Mouse (Mus musculus) hindbrain, embryonic 14.5 days (tissue): ENCODE measurements around the gene Git2. TPM values are rescaled to one million over a fixed set of nuclear protein-coding genes. Genes with fewer than 3 reads are reported as not detected.

ENCODE experiments used
- ATAC-seq: fragments of 200-750 bp; cut with Nextera tagmentation; 2 replicates; pipeline ENCODE4 v1.8.0; 2017; ENCODE audit warnings: moderate number of reproducible peaks, mild to moderate bottlenecking, moderate TSS enrichment, moderate library complexity; ENCODE audit not compliant: low FRiP score
- DNase-seq: peaks from one replicate; pipeline ENCODE4 v3.0.0-alpha.2; 2015; ENCODE audit warnings: low spot score
- H3K27ac ChIP-seq: fragments of 300-500 bp; sonication (generic); 2 replicates; pipeline ENCODE4 v1.5.1; 2014; ENCODE audit warnings: mild to moderate bottlenecking, moderate library complexity
- H3K27me3 ChIP-seq: fragments of 300-500 bp; sonication (generic); 2 replicates; pipeline ENCODE4 v1.6.1; 2014; ENCODE audit warnings: mild to moderate bottlenecking, low read length, mixed read lengths; ENCODE audit not compliant: control insufficient read depth, insufficient read depth
- H3K36me3 ChIP-seq: fragments of 300-500 bp; sonication (generic); replicated peaks from 2 replicates; pipeline ENCODE4 v1.6.1; 2014; ENCODE audit not compliant: control insufficient read depth, insufficient read depth
- H3K4me1 ChIP-seq: fragments of 300-500 bp; sonication (generic); replicated peaks from 2 replicates; pipeline ENCODE4 v1.6.1; 2014; ENCODE audit warnings: antibody characterized with exemption, low read length, mixed read lengths; ENCODE audit not compliant: control insufficient read depth, insufficient read depth
- H3K4me2 ChIP-seq: fragments of 300-500 bp; sonication (generic); replicated peaks from 2 replicates; pipeline ENCODE4 v1.6.1; 2014; ENCODE audit warnings: mild to moderate bottlenecking, moderate library complexity
- H3K4me3 ChIP-seq: fragments of 300-500 bp; sonication (generic); replicated peaks from 2 replicates; pipeline ENCODE4 v1.5.1; 2014; ENCODE audit warnings: mild to moderate bottlenecking, low read length
- H3K9ac ChIP-seq: fragments of 300-500 bp; sonication (generic); 2 replicates; pipeline ENCODE4 v1.6.1; 2014
- H3K9me3 ChIP-seq: fragments of 300-500 bp; sonication (generic); 2 replicates; pipeline ENCODE4 v1.6.1; 2016; ENCODE audit warnings: low read length; ENCODE audit not compliant: control insufficient read depth
- WGBS: fragments of 180-500 bp; shearing (Covaris S2); extraction: QIAGEN DNeasy Blood & Tissue Kit; methylation state at CpG from one replicate; pipeline ENCODE4 v1.1.7; 2014; 5-methylcytosine and 5-hydroxymethylcytosine counted together
- polyA plus RNA-seq: library from polyadenylated mRNA; unstranded; fragments of >200 nt; fragmentation: Nextera tagmentation; extraction: Ambion mirVana; gene quantifications from 2 replicates; pipeline ENCODE4 v1.2.1, GENCODE M21; 2014

Gene Git2
- polyA plus RNA-seq, 1 experiment from 2014 or later: 45.1 TPM

- no peaks in the 10 kb centered on the region for H3K9me3 ChIP-seq
- no peak overlapping the region for H3K27ac ChIP-seq
- no peak overlapping the region for H3K9ac ChIP-seq
- H3K4me1 ChIP-seq: no peaks in the 10 kb centered on the region
- 86% methylated on average over 6 of the region's 6 CpGs for WGBS
- ATAC-seq (no peak), DNase-seq (no peak)
- peaks cover 96% of the 10 kb centered on the region for H3K36me3 ChIP-seq
- H3K27me3 ChIP-seq: no peaks in the 10 kb centered on the region
- H3K4me3 ChIP-seq: no peak overlapping the region
- no peak overlapping the region for H3K4me2 ChIP-seq
Observed at GRCm38 (mm10) chr5:114801841-114802240, 26.5 kb upstream of the Git2 start.

GRCm38 (mm10) chr5:114801049-114801448, 25.7 kb upstream of the Git2 start:
- DNase-seq (no peak), ATAC-seq (no peak)
- no peak overlapping the region for H3K4me2 ChIP-seq
- H3K9ac ChIP-seq: no peak overlapping the region
- H3K27me3 ChIP-seq: no peaks in the 10 kb centered on the region
- H3K27ac ChIP-seq: no peak overlapping the region
- no peaks in the 10 kb centered on the region for H3K9me3 ChIP-seq
- WGBS: 18% methylated on average over 8 of the region's 8 CpGs
- peaks cover 88% of the 10 kb centered on the region for H3K36me3 ChIP-seq
- no peak overlapping the region for H3K4me3 ChIP-seq
- H3K4me1 ChIP-seq: peaks cover 6% of the 10 kb centered on the region

GRCm38 (mm10) chr5:114799848-114800247, 24.5 kb upstream of the Git2 start:
- H3K4me3 ChIP-seq: no peak overlapping the region
- H3K27me3 ChIP-seq: no peaks in the 10 kb centered on the region
- peaks cover 17% of the 10 kb centered on the region for H3K4me1 ChIP-seq
- H3K4me2 ChIP-seq: no peak overlapping the region
- ATAC-seq (no peak), DNase-seq (no peak)
- no peak overlapping the region for H3K9ac ChIP-seq
- 87% methylated on average over 11 of the region's 11 CpGs for WGBS
- peaks cover 86% of the 10 kb centered on the region for H3K36me3 ChIP-seq
- no peaks in the 10 kb centered on the region for H3K9me3 ChIP-seq
- H3K27ac ChIP-seq: no peak overlapping the region

- ATAC-seq (no peak), DNase-seq (no peak)
- peaks cover 18% of the 10 kb centered on the region for H3K4me1 ChIP-seq
- no peak overlapping the region for H3K4me3 ChIP-seq
- no peak overlapping the region for H3K9ac ChIP-seq
- H3K4me2 ChIP-seq: no peak overlapping the region
- no peaks in the 10 kb centered on the region for H3K9me3 ChIP-seq
- no peak overlapping the region for H3K27ac ChIP-seq
- H3K27me3 ChIP-seq: no peaks in the 10 kb centered on the region
- WGBS: 83% methylated on average over 8 of the region's 8 CpGs
- peaks cover 84% of the 10 kb centered on the region for H3K36me3 ChIP-seq
Observed at GRCm38 (mm10) chr5:114797253-114797652, 21.9 kb upstream of the Git2 start.

GRCm38 (mm10) chr5:114796299-114797012, 21.1 kb upstream of the Git2 start:
- no peaks in the 10 kb centered on the region for H3K9me3 ChIP-seq
- H3K4me3 ChIP-seq: peak overlapping the region; percentile 19
- DNase-seq (peak; percentile 51), ATAC-seq (peak; percentile 60; the same call in 1 of the 2 replicates)
- peaks cover 18% of the 10 kb centered on the region for H3K4me1 ChIP-seq
- peak overlapping the region; percentile 51 for H3K9ac ChIP-seq
- peak overlapping the region; percentile 58 for H3K4me2 ChIP-seq
- 6% methylated on average over 40 of the region's 40 CpGs for WGBS
- H3K36me3 ChIP-seq: peaks cover 84% of the 10 kb centered on the region
- H3K27me3 ChIP-seq: no peaks in the 10 kb centered on the region
- peak overlapping the region; percentile 81 for H3K27ac ChIP-seq

GRCm38 (mm10) chr5:114795653-114796052, 20.3 kb upstream of the Git2 start:
- no peak overlapping the region for H3K4me2 ChIP-seq
- peak overlapping the region; percentile 81 for H3K27ac ChIP-seq
- ATAC-seq: no peak
- peaks cover 18% of the 10 kb centered on the region for H3K4me1 ChIP-seq
- no peak overlapping the region for H3K4me3 ChIP-seq
- H3K36me3 ChIP-seq: peaks cover 84% of the 10 kb centered on the region
- WGBS: 56% methylated on average over 9 of the region's 9 CpGs
- no peaks in the 10 kb centered on the region for H3K27me3 ChIP-seq
- no peak for DNase-seq
- no peak overlapping the region for H3K9ac ChIP-seq
- no peaks in the 10 kb centered on the region for H3K9me3 ChIP-seq

GRCm38 (mm10) chr5:114795231-114795630, 19.9 kb upstream of the Git2 start:
- WGBS: 27% methylated on average over 9 of the region's 9 CpGs
- Histone ChIP-seq H3K27me3 (no peaks in the 10 kb centered on the region), H3K27ac (no peak overlapping the region), H3K9ac (no peak overlapping the region), H3K4me1 (peaks cover 18% of the 10 kb centered on the region), H3K36me3 (peaks cover 84% of the 10 kb centered on the region), H3K9me3 (no peaks in the 10 kb centered on the region), H3K4me3 (no peak overlapping the region), H3K4me2 (no peak overlapping the region)
- DNase-seq (no peak), ATAC-seq (no peak)

- H3K4me3 ChIP-seq: no peak overlapping the region
Observed at GRCm38 (mm10) chr5:114794609-114795008, 19.3 kb upstream of the Git2 start.

GRCm38 (mm10) chr5:114793317-114793716, 18.0 kb upstream of the Git2 start:
- Histone ChIP-seq H3K27ac (no peak overlapping the region; the same call in 1 of the 2 replicates), H3K36me3 (peaks cover 82% of the 10 kb centered on the region)
- ATAC-seq: no peak

More at GRCm38 (mm10) chr5:114794609-114795008, 19.3 kb upstream of the Git2 start:
- Histone ChIP-seq H3K27ac (no peak overlapping the region), H3K9me3 (no peaks in the 10 kb centered on the region), H3K36me3 (peaks cover 82% of the 10 kb centered on the region), H3K4me1 (peaks cover 18% of the 10 kb centered on the region), H3K9ac (no peak overlapping the region), H3K27me3 (no peaks in the 10 kb centered on the region), H3K4me2 (no peak overlapping the region)
- no peak for DNase-seq
- WGBS: 47% methylated on average over 4 of the region's 4 CpGs
- ATAC-seq: no peak

More at GRCm38 (mm10) chr5:114793317-114793716, 18.0 kb upstream of the Git2 start:
- no peaks in the 10 kb centered on the region for H3K27me3 ChIP-seq
- H3K4me2 ChIP-seq: no peak overlapping the region
- WGBS: 62% methylated on average over 7 of the region's 7 CpGs
- no peak for DNase-seq
- H3K4me1 ChIP-seq: peaks cover 18% of the 10 kb centered on the region
- H3K9ac ChIP-seq: no peak overlapping the region
- no peak overlapping the region for H3K4me3 ChIP-seq
- H3K9me3 ChIP-seq: no peaks in the 10 kb centered on the region
